Mouse (Mus musculus): Measurements from ENCODE around the gene Gm49391. TPM values are rescaled to one million over a fixed set of nuclear protein-coding genes. Genes with fewer than 3 reads are reported as not detected.
A peak's percentile ranks its signal among the peaks of the same experiment; 100 is the strongest.
"Not testable (repeated sequence)": the region's sequence is repeated elsewhere in the genome, so short reads cannot be mapped to it uniquely, and the experiment has no call there.

Gene Gm49391
- polyA plus RNA-seq (2014; fragmentation: Nextera tagmentation; extraction: Ambion mirVana), result 1.2 and 1.6 TPM in 2 replicates

- no peaks in the 10 kb centered on the region for H3K9me3 ChIP-seq (ENCODE audit: control insufficient read depth, low read depth, low read length)
- no peaks in the 10 kb centered on the region for H3K4me1 ChIP-seq (ENCODE audit: control insufficient read depth, insufficient read depth, low read length)
- no peaks in the 10 kb centered on the region for H3K27me3 ChIP-seq (ENCODE audit: control insufficient read depth, insufficient read depth, low read length)
- 55% methylated on average over 5 of the region's 5 CpGs for WGBS
- H3K4me3 ChIP-seq (ENCODE audit: low read depth, low read length), result no peak within 1 kb of the TSS
- H3K36me3 ChIP-seq (ENCODE audit: control insufficient read depth, insufficient read depth, low read length), result no peaks in the 10 kb centered on the region
- ATAC-seq (ENCODE audit: insufficient number of reproducible peaks, insufficient read depth, low FRiP score, low read depth), result peak; percentile 53; the same call in 1 of the 2 replicates
- H3K27ac ChIP-seq (ENCODE audit: low read length), result no peak within 1 kb of the TSS
- no peak within 1 kb of the TSS for H3K9ac ChIP-seq (replicated peaks; ENCODE audit: low read depth, low read length)
- no peak within 1 kb of the TSS for H3K4me2 ChIP-seq (replicated peaks; ENCODE audit: low read depth, low read length)
Observed at GRCm38 (mm10) chr13:60936500-60936901, at the start of gene Gm49391, which contains the start of gene Ctla2a. TSS of gene Gm49391 (minus strand) at chr13:60936571. TSS of gene Ctla2a (minus strand) at chr13:60936625.

- not testable (repeated sequence) for ATAC-seq (ENCODE audit: insufficient number of reproducible peaks, insufficient read depth, low FRiP score, low read depth)
- 73% methylated on average over 4 of the region's 4 CpGs for WGBS
Observed at GRCm38 (mm10) chr13:60972319-60972718, 35.9 kb upstream of the Gm49391 start.

GRCm38 (mm10) chr13:60963985-60964384, 27.6 kb upstream of the Gm49391 start:
- H3K36me3 ChIP-seq (ENCODE audit: control insufficient read depth, insufficient read depth, low read length); H3K4me1 ChIP-seq (ENCODE audit: control insufficient read depth, insufficient read depth, low read length); H3K27me3 ChIP-seq (ENCODE audit: control insufficient read depth, insufficient read depth, low read length); H3K9ac ChIP-seq (replicated peaks; ENCODE audit: low read depth, low read length); H3K4me2 ChIP-seq (replicated peaks; ENCODE audit: low read depth, low read length); H3K4me3 ChIP-seq (ENCODE audit: low read depth, low read length); H3K27ac ChIP-seq (ENCODE audit: low read length); H3K9me3 ChIP-seq (ENCODE audit: control insufficient read depth, low read depth, low read length); ATAC-seq (ENCODE audit: insufficient number of reproducible peaks, insufficient read depth, low FRiP score, low read depth): not testable (repeated sequence)
- 40% methylated on average over 5 of the region's 5 CpGs for WGBS

More at GRCm38 (mm10) chr13:60972319-60972718, 35.9 kb upstream of the Gm49391 start:
- not testable (repeated sequence) for H3K9ac ChIP-seq (replicated peaks; ENCODE audit: low read depth, low read length); H3K27ac ChIP-seq (ENCODE audit: low read length); H3K4me1 ChIP-seq (ENCODE audit: control insufficient read depth, insufficient read depth, low read length); H3K4me2 ChIP-seq (replicated peaks; ENCODE audit: low read depth, low read length); H3K9me3 ChIP-seq (ENCODE audit: control insufficient read depth, low read depth, low read length); H3K36me3 ChIP-seq (ENCODE audit: control insufficient read depth, insufficient read depth, low read length); H3K4me3 ChIP-seq (ENCODE audit: low read depth, low read length); H3K27me3 ChIP-seq (ENCODE audit: control insufficient read depth, insufficient read depth, low read length)

GRCm38 (mm10) chr13:60961706-60962105, 25.3 kb upstream of the Gm49391 start:
- 70% methylated on average over 5 of the region's 5 CpGs for WGBS
- ATAC-seq (ENCODE audit: insufficient number of reproducible peaks, insufficient read depth, low FRiP score, low read depth), result no peak
- no peaks in the 10 kb centered on the region for H3K4me1 ChIP-seq (ENCODE audit: control insufficient read depth, insufficient read depth, low read length)

GRCm38 (mm10) chr13:60941884-60942283, 5.5 kb upstream of the Gm49391 start, which contains the start of gene Tpbpa:
TSS of gene Tpbpa (minus strand) at chr13:60941984.
- not testable (repeated sequence) for H3K4me1 ChIP-seq (ENCODE audit: control insufficient read depth, insufficient read depth, low read length); H3K4me3 ChIP-seq (ENCODE audit: low read depth, low read length); H3K4me2 ChIP-seq (replicated peaks; ENCODE audit: low read depth, low read length); ATAC-seq (ENCODE audit: insufficient number of reproducible peaks, insufficient read depth, low FRiP score, low read depth); H3K9ac ChIP-seq (replicated peaks; ENCODE audit: low read depth, low read length); H3K36me3 ChIP-seq (ENCODE audit: control insufficient read depth, insufficient read depth, low read length); H3K9me3 ChIP-seq (ENCODE audit: control insufficient read depth, low read depth, low read length); H3K27me3 ChIP-seq (ENCODE audit: control insufficient read depth, insufficient read depth, low read length); H3K27ac ChIP-seq (ENCODE audit: low read length)
- 71% methylated on average over 3 of the region's 3 CpGs for WGBS

More at GRCm38 (mm10) chr13:60961706-60962105, 25.3 kb upstream of the Gm49391 start:
- H3K9me3 ChIP-seq (ENCODE audit: control insufficient read depth, low read depth, low read length), result no peaks in the 10 kb centered on the region; the same call in 1 of the 2 replicates
- no peaks in the 10 kb centered on the region for H3K27me3 ChIP-seq (ENCODE audit: control insufficient read depth, insufficient read depth, low read length)
- H3K4me2 ChIP-seq (replicated peaks; ENCODE audit: low read depth, low read length), result no peak overlapping the region
- H3K27ac ChIP-seq (ENCODE audit: low read length), result no peak overlapping the region
- no peak overlapping the region for H3K4me3 ChIP-seq (ENCODE audit: low read depth, low read length)
- H3K36me3 ChIP-seq (ENCODE audit: control insufficient read depth, insufficient read depth, low read length), result no peaks in the 10 kb centered on the region
- H3K9ac ChIP-seq (replicated peaks; ENCODE audit: low read depth, low read length), result no peak overlapping the region

GRCm38 (mm10) chr13:60935490-60935889, 881 bp downstream of the Gm49391 start, which contains the start of gene Gm49393:
TSS of gene Gm49393 (minus strand) at chr13:60935590.
- WGBS, result 75% methylated on average over 2 of the region's 2 CpGs
- not testable (repeated sequence) for H3K4me2 ChIP-seq (replicated peaks; ENCODE audit: low read depth, low read length); H3K27ac ChIP-seq (ENCODE audit: low read length)

GRCm38 (mm10) chr13:60904780-60905179, 31.6 kb downstream of the Gm49391 start, which contains the start of gene Tpbpb:
TSS of gene Tpbpb (minus strand) at chr13:60904880.
- not testable (repeated sequence) for H3K4me2 ChIP-seq (replicated peaks; ENCODE audit: low read depth, low read length); H3K4me1 ChIP-seq (ENCODE audit: control insufficient read depth, insufficient read depth, low read length); H3K27ac ChIP-seq (ENCODE audit: low read length); ATAC-seq (ENCODE audit: insufficient number of reproducible peaks, insufficient read depth, low FRiP score, low read depth); H3K27me3 ChIP-seq (ENCODE audit: control insufficient read depth, insufficient read depth, low read length); H3K9ac ChIP-seq (replicated peaks; ENCODE audit: low read depth, low read length); H3K36me3 ChIP-seq (ENCODE audit: control insufficient read depth, insufficient read depth, low read length); H3K9me3 ChIP-seq (ENCODE audit: control insufficient read depth, low read depth, low read length); H3K4me3 ChIP-seq (ENCODE audit: low read depth, low read length)
- 81% methylated on average over 2 of the region's 2 CpGs for WGBS

More at GRCm38 (mm10) chr13:60935490-60935889, 881 bp downstream of the Gm49391 start, which contains the start of gene Gm49393:
- H3K4me3 ChIP-seq (ENCODE audit: low read depth, low read length); H3K27me3 ChIP-seq (ENCODE audit: control insufficient read depth, insufficient read depth, low read length); H3K9me3 ChIP-seq (ENCODE audit: control insufficient read depth, low read depth, low read length); H3K9ac ChIP-seq (replicated peaks; ENCODE audit: low read depth, low read length); H3K4me1 ChIP-seq (ENCODE audit: control insufficient read depth, insufficient read depth, low read length); H3K36me3 ChIP-seq (ENCODE audit: control insufficient read depth, insufficient read depth, low read length); ATAC-seq (ENCODE audit: insufficient number of reproducible peaks, insufficient read depth, low FRiP score, low read depth): not testable (repeated sequence)

GRCm38 (mm10) chr13:60897328-60897727, 39.0 kb downstream of the Gm49391 start, which contains the start of gene Ctla2b:
TSS of gene Ctla2b (minus strand) at chr13:60897447.
- no peaks in the 10 kb centered on the region for H3K9me3 ChIP-seq (ENCODE audit: control insufficient read depth, low read depth, low read length)
- no peak within 1 kb of the TSS for H3K4me3 ChIP-seq (ENCODE audit: low read depth, low read length)
- no peaks in the 10 kb centered on the region for H3K27me3 ChIP-seq (ENCODE audit: control insufficient read depth, insufficient read depth, low read length)
- H3K27ac ChIP-seq (ENCODE audit: low read length), result no peak within 1 kb of the TSS
- H3K36me3 ChIP-seq (ENCODE audit: control insufficient read depth, insufficient read depth, low read length), result no peaks in the 10 kb centered on the region
- H3K9ac ChIP-seq (replicated peaks; ENCODE audit: low read depth, low read length), result no peak within 1 kb of the TSS
- no peak within 1 kb of the TSS for H3K4me2 ChIP-seq (replicated peaks; ENCODE audit: low read depth, low read length)
- ATAC-seq (ENCODE audit: insufficient number of reproducible peaks, insufficient read depth, low FRiP score, low read depth), result 0 out of 2 replicates have a peak, but pooled peaks have one; percentile 42
- H3K4me1 ChIP-seq (ENCODE audit: control insufficient read depth, insufficient read depth, low read length), result no peaks in the 10 kb centered on the region
- WGBS, result 62% methylated on average over 3 of the region's 3 CpGs

GRCm38 (mm10) chr13:60896794-60897193, 39.6 kb downstream of the Gm49391 start, which contains the start of gene Gm49392:
TSS of gene Gm49392 (minus strand) at chr13:60896894.
- H3K4me1 ChIP-seq (ENCODE audit: control insufficient read depth, insufficient read depth, low read length), result not testable (repeated sequence)

More at GRCm38 (mm10) chr13:60896794-60897193, 39.6 kb downstream of the Gm49391 start, which contains the start of gene Gm49392:
- not testable (repeated sequence) for H3K36me3 ChIP-seq (ENCODE audit: control insufficient read depth, insufficient read depth, low read length); H3K9ac ChIP-seq (replicated peaks; ENCODE audit: low read depth, low read length); ATAC-seq (ENCODE audit: insufficient number of reproducible peaks, insufficient read depth, low FRiP score, low read depth); H3K4me2 ChIP-seq (replicated peaks; ENCODE audit: low read depth, low read length); H3K27ac ChIP-seq (ENCODE audit: low read length); H3K9me3 ChIP-seq (ENCODE audit: control insufficient read depth, low read depth, low read length); H3K27me3 ChIP-seq (ENCODE audit: control insufficient read depth, insufficient read depth, low read length); H3K4me3 ChIP-seq (ENCODE audit: low read depth, low read length)
- WGBS, result 77% methylated on average over 8 of the region's 8 CpGs
